Mouse (Mus musculus) kidney, postnatal 0 days (tissue): Measurements from ENCODE around the gene Foxl1. TPM values are rescaled to one million over a fixed set of nuclear protein-coding genes. Genes with fewer than 3 reads are reported as not detected.
A peak's percentile ranks its signal among the peaks of the same experiment; 100 is the strongest.

Experiments used
- ATAC-seq: fragments of 200-750 bp; cut with Nextera tagmentation; replicated peaks from 2 replicates; pipeline ENCODE4 v1.8.0; 2017; ENCODE audit warnings: low read depth, moderate number of reproducible peaks, moderate TSS enrichment, moderate library complexity; ENCODE audit not compliant: low FRiP score
- DNase-seq: peaks from one replicate; pipeline ENCODE4 v3.0.0-alpha.2; 2016; ENCODE audit warnings: low spot score
- H3K27ac ChIP-seq: fragments of 300-500 bp; sonication (generic); 2 replicates; pipeline ENCODE4 v1.5.1; 2014; ENCODE audit warnings: mild to moderate bottlenecking
- H3K27me3 ChIP-seq: fragments of 300-500 bp; sonication (generic); 2 replicates; pipeline ENCODE4 v1.6.1; 2014; ENCODE audit warnings: low read length, mixed read lengths; ENCODE audit not compliant: insufficient read depth
- H3K36me3 ChIP-seq: fragments of 300-500 bp; sonication (generic); 2 replicates; pipeline ENCODE4 v1.6.1; 2014; ENCODE audit warnings: low read length, mixed read lengths; ENCODE audit not compliant: insufficient read depth
- H3K4me1 ChIP-seq: fragments of 300-500 bp; sonication (generic); replicated peaks from 2 replicates; pipeline ENCODE4 v1.6.1; 2014; ENCODE audit warnings: antibody characterized with exemption, low read length, mixed read lengths; ENCODE audit not compliant: insufficient read depth
- H3K4me2 ChIP-seq: fragments of 300-500 bp; sonication (generic); 2 replicates; pipeline ENCODE4 v1.6.1; 2014; ENCODE audit warnings: mild to moderate bottlenecking, low read length, moderate library complexity, mixed read lengths
- H3K4me3 ChIP-seq: fragments of 300-500 bp; sonication (generic); replicated peaks from 2 replicates; pipeline ENCODE4 v1.5.1; 2014; ENCODE audit warnings: low read depth, low read length
- H3K9ac ChIP-seq: fragments of 300-500 bp; sonication (generic); 2 replicates; pipeline ENCODE4 v1.6.1; 2014; ENCODE audit warnings: low read depth, low read length
- H3K9me3 ChIP-seq: fragments of 300-500 bp; sonication (generic); replicated peaks from 2 replicates; pipeline ENCODE4 v1.6.1; 2016; ENCODE audit warnings: low read length, inconsistent platforms, mixed read lengths
- CTCF ChIP-seq: IDR thresholded peaks from 2 replicates; pipeline ENCODE4 v1.5.1; 2016; ENCODE audit warnings: antibody characterized with exemption, low read depth, mild to moderate bottlenecking, moderate library complexity
- WGBS: fragments of 180-500 bp; shearing (Covaris S2); extraction: QIAGEN DNeasy Blood & Tissue Kit; methylation state at CpG from one replicate; pipeline ENCODE4 v1.1.7; 2014; 5-methylcytosine and 5-hydroxymethylcytosine counted together
- polyA plus RNA-seq: library from polyadenylated mRNA; unstranded; fragments of >200 nt; fragmentation: Nextera tagmentation; extraction: Ambion mirVana; gene quantifications from 2 replicates; pipeline ENCODE4 v1.2.1, GENCODE M21; 2015

Gene Foxl1
- polyA plus RNA-seq, 1 experiment from 2014 or later: 8.3 TPM

- DNase-seq (no peak), ATAC-seq (no peak)
- H3K4me1 ChIP-seq: peaks cover 10% of the 10 kb centered on the region; the same call in 1 of the 2 replicates
- no peak overlapping the region for H3K9ac ChIP-seq
- peak overlapping the region; percentile 99 for H3K4me2 ChIP-seq
- H3K36me3 ChIP-seq: no peaks in the 10 kb centered on the region
- no peak for TF ChIP-seq CTCF
- H3K4me3 ChIP-seq: peak overlapping the region; percentile 59
- no peaks in the 10 kb centered on the region for H3K9me3 ChIP-seq
- 3% methylated on average over 57 of the region's 57 CpGs for WGBS
- H3K27ac ChIP-seq: no peak overlapping the region
- peaks cover 96% of the 10 kb centered on the region for H3K27me3 ChIP-seq
Observed at GRCm38 (mm10) chr8:121082218-121083092, 45.3 kb upstream of the Foxl1 start.

DNA sequence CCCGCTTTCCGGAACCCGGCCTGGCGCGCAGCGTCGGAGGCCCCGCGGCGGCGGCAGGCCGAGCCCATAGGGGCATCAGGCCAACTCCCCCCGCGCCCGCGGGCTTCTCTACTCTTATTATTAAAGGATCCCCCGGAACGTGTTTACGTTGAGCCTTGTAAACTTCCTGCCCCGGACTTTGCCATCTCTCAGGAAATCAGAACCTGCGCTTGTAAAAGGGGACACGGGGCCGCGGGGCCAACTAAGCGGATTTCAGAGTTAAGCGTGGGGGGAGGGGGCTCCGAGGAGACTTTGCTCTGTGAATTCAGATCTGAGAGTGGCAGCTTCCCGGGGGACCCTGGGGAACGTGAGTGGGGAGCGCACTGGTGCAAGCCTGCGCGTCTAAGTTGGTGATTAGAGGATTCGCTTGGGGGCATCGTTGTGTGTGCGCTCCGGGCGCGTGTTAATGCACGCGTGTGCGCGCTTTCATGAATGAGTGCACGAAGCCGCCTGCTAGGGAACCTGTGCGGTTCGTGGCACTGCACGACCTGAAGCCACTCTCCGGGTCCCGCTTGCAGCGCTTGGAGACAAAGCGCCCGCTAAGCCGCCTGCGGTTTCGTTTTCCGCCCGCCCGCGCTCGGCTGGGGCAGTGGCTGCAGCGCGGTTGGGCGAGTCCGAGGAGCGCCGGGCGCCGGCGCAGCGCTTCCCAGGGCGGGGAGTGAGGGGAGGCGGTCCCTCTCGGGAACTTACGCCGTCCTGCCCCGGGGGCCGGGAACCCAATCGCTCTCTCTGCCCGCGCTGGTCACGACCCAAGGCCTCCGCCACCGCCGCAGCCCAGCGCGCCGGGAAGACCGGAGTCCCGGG lies 44.4 kb upstream of the Foxl1 start:
- under 1% methylated on average over 82 of the region's 89 CpGs for WGBS
- H3K4me3 ChIP-seq: peak overlapping the region; percentile 59
- no peak overlapping the region for H3K27ac ChIP-seq
- H3K4me2 ChIP-seq: peak overlapping the region; percentile 99
- H3K9ac ChIP-seq: peak overlapping the region; percentile 49; the same call in 1 of the 2 replicates
- peaks cover 10% of the 10 kb centered on the region; the same call in 1 of the 2 replicates for H3K4me1 ChIP-seq
- TF ChIP-seq CTCF: no peak
- ATAC-seq (peak; percentile 55; the same call in 1 of the 2 replicates), DNase-seq (peak; percentile 85)
- no peaks in the 10 kb centered on the region for H3K36me3 ChIP-seq
- H3K9me3 ChIP-seq: no peaks in the 10 kb centered on the region
- H3K27me3 ChIP-seq: peaks cover 97% of the 10 kb centered on the region

GRCm38 (mm10) chr8:121083936-121084209 lies 43.9 kb upstream of the Foxl1 start:
- Histone ChIP-seq H3K4me3 (peak overlapping the region; percentile 59), H3K36me3 (no peaks in the 10 kb centered on the region), H3K27me3 (peaks cover 98% of the 10 kb centered on the region), H3K4me2 (peak overlapping the region; percentile 99), H3K9ac (peak overlapping the region; percentile 49; the same call in 1 of the 2 replicates), H3K9me3 (no peaks in the 10 kb centered on the region), H3K27ac (no peak overlapping the region), H3K4me1 (peaks cover 10% of the 10 kb centered on the region; the same call in 1 of the 2 replicates)
- TF ChIP-seq CTCF: no peak
- WGBS: 0% methylated on average over 11 of the region's 27 CpGs
- ATAC-seq (no peak), DNase-seq (no peak)

GRCm38 (mm10) chr8:121084210-121084951 lies 43.4 kb upstream of the Foxl1 start, which contains the start of gene Foxf1:
Gene Foxf1 (plus strand): TSS chr8:121084386.
- WGBS: under 1% methylated on average over 46 of the region's 83 CpGs
- no peaks in the 10 kb centered on the region for H3K9me3 ChIP-seq
- H3K4me2 ChIP-seq: peak within 1 kb of the TSS; percentile 99
- DNase-seq: no peak
- H3K27me3 ChIP-seq: peaks cover 98% of the 10 kb centered on the region
- H3K4me1 ChIP-seq: peaks cover 10% of the 10 kb centered on the region; the same call in 1 of the 2 replicates
- H3K4me3 ChIP-seq: peak within 1 kb of the TSS; percentile 59
- H3K9ac ChIP-seq: peak within 1 kb of the TSS; percentile 49; the same call in 1 of the 2 replicates
- ATAC-seq: no peak
- H3K27ac ChIP-seq: no peak within 1 kb of the TSS
- no peaks in the 10 kb centered on the region for H3K36me3 ChIP-seq
- no peak for TF ChIP-seq CTCF

- Histone ChIP-seq H3K4me3 (peak overlapping the region; percentile 59), H3K4me2 (peak overlapping the region; percentile 99), H3K4me1 (peaks cover 10% of the 10 kb centered on the region; the same call in 1 of the 2 replicates), H3K27me3 (peaks cover 98% of the 10 kb centered on the region), H3K27ac (no peak overlapping the region), H3K36me3 (no peaks in the 10 kb centered on the region), H3K9ac (0 out of 2 replicates have a peak overlapping the region, but pooled peaks have one; percentile 49), H3K9me3 (no peaks in the 10 kb centered on the region)
- DNase-seq (no peak), ATAC-seq (no peak)
- 7% methylated on average over 30 of the region's 30 CpGs for WGBS
- TF ChIP-seq CTCF: no peak
Observed at GRCm38 (mm10) chr8:121085011-121085410, 42.7 kb upstream of the Foxl1 start.
